Mouse (Mus musculus) liver, adult 2 months (tissue): ENCODE measurements around the gene Slc5a10.

Experiments used
- CTCF ChIP-seq: fragments of 200-500 bp; IDR thresholded peaks from 2 replicates; pipeline ENCODE4 v1.5.1; 2011; ENCODE audit warnings: low read depth, low read length, control low read depth
- POLR2A ChIP-seq: fragments of 200-500 bp; IDR thresholded peaks from 2 replicates; pipeline ENCODE4 v1.6.1; 2011; ENCODE audit warnings: low read length, control low read depth; ENCODE audit not compliant: insufficient read depth; ENCODE audit errors: extremely low read depth

DNA sequence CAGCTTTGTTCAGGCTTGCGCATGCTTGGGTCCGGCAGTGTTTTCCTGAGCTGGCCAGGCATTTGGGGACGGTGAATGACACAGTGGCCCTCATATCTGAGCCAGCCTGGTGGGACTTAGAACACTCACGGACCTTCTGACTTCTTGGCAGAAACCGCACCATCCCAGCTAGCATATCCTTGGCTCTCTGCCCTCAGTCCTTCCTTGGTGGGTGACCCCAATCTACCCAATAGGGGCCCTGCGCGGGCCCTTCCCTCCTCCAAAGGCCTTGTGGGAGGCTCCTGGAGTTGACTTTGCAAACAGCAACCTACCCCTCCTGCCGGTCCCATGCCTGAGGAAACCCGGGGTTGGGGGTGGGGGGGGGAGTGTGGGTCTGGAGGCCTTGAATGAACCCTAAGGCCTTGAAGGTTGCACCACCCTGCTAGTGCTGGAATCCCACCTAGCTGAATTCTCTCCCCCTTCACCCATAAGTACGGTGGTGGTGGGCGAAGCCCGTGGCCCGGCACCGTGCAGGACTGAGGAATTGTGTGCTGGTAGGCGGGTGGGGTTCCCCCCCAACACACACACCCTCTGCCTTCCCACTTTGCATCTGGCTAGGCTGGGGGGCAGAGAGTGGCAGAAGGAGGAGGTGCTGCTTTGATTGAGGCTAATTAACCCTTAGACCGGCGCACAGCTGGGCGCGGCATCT, 46.3 kb downstream of the Slc5a10 start:
- TF ChIP-seq POLR2A (no peak), CTCF (no peak)
